Mouse (Mus musculus): ENCODE measurements around the gene Bco1. TPM values are rescaled to one million over a fixed set of nuclear protein-coding genes. Genes with fewer than 3 reads are reported as not detected.

Gene Bco1
- not detected for total RNA-seq (2023)

GRCm38 (mm10) chr8:117095647-117096046, at the start of gene Bco1:
Gene Bco1, plus strand, starts transcription at chr8:117095854.

DNA sequence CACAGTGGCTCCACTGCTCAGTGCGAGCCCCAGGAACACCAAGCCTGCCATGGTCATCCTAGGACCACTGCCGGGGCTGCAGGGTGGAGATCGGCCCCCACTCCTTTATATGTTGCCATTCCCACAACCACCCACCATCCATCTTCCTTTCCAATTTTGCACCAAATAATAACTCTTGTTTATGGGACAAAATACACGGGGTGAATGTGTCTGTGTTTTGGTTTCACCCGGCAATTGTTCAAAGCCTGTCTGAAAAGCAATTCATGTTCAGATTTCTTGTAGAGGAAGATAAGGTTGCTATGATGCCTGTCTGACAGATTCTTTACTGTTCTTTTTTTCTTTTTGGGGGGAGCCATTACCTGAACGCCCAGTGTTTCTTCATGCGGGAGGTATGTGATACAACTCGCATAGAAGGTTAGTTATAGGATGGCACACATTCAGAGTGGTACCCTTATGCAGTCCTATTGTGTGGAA, 13.2 kb upstream of the Bco1 start, which contains the start of gene Pkd1l2:
Pkd1l2 (minus strand) TSS at position 51 of the 474 bp plus-strand sequence.

DNA sequence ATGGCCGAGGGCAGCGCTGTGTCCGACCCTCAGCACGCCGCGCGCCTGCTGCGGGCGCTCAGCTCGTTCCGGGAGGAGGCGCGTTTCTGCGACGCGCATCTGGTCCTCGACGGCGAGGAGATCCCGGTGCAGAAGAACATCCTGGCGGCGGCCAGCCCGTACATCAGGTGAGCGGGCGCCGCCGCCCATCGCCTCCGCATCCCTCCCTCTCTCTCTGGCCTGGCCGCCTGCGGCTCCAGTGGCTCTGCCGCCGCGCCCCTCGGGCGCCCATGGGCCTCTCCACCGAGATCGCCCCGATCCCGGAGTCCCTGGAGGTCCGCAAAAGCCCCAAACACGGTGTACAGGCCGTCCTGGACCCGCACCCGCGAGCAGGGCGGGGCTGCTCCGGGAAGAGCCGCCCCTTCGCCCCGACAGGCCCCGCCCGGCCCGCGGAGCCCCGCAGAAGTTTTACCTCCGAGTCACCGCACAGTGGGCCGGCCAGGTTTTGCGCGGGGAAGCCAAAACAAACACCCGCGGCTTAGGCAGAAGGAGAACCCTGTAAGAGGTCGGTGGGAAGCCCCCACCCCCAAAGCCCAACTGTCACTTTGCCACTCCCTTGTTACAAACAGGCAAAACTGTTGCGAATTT, 62.6 kb downstream of the Bco1 start, which contains the start of gene Gan:
Gan (plus strand) TSS at position 1 of the 627 bp plus-strand sequence.

Other genes starting within 250 kb of the Bco1 start
- 7.0 TPM for gene Cmc2, start 174.4 kb upstream of the Bco1 start, total RNA-seq (2023)
- 1.4 TPM for gene Cenpn, start 174.1 kb upstream of the Bco1 start, total RNA-seq (2023)
- gene Atmin, start 152.5 kb upstream of the Bco1 start, total RNA-seq (2023): 17.1 TPM
- gene 1700030J22Rik, start 116.9 kb upstream of the Bco1 start, total RNA-seq (2023): 0.38 TPM
- gene Gcsh, start 102.3 kb upstream of the Bco1 start, total RNA-seq (2023): 9.5 TPM
- gene Pkd1l2, start 13.4 kb upstream of the Bco1 start, total RNA-seq (2023): 0.21 TPM
- gene Gan, start 62.3 kb downstream of the Bco1 start, total RNA-seq (2023): 13.5 TPM
- 114 TPM for gene Cmip, start 161.2 kb downstream of the Bco1 start, total RNA-seq (2023)